Mouse (Mus musculus): ENCODE measurements around the gene Repin1.
A peak's percentile ranks its signal among the peaks of the same experiment; 100 is the strongest.

Repin1 gene

DNA sequence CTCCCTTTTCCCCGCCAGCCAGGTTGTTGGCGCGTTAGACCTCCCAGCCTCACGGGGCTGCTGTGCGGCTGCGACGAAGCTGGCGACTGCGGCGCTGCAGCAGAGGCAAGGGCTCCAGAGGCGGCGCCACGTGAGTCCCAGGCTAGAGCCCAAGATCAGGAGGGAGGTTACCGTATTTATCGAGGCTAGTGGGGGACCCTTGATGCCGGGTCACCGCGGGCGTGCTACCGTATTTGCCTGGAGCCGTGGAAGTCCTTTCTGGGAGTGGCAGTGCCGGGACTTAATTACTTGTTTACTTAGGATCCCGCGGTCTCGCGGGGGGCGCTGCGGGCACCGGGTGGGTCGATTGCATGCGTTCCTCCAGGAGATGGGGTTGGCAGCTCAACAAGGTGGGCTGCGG, 33.3 kb downstream of the Repin1 start:
- peak; percentile 82 for DNase-seq

DNA sequence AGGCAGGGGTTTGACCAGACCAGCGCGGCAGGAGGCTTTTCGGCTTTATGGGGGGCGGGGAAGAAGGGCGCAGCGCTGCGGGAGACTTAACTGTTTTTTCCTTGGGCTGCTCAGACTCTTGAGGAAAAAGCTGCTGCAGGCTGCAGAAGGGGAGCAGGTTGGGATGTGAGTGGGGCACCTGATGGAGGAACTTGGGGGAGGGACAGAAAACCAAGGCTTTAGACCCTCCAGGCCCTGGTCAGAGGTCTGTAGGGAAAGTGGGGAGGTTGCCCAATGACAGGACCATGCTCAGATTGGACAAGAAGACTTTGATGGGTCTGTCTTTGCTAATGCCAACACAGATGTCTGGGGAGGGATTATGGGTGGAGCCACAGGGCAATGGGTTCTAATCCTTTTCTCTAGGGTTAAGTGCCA, 33.8 kb downstream of the Repin1 start:
- DNase-seq = peak; percentile 44

- DNase-seq = peak; percentile 83
These were observed 34.7 kb downstream of the Repin1 start for GRCm38 (mm10) chr6:48628377-48628776.

DNA sequence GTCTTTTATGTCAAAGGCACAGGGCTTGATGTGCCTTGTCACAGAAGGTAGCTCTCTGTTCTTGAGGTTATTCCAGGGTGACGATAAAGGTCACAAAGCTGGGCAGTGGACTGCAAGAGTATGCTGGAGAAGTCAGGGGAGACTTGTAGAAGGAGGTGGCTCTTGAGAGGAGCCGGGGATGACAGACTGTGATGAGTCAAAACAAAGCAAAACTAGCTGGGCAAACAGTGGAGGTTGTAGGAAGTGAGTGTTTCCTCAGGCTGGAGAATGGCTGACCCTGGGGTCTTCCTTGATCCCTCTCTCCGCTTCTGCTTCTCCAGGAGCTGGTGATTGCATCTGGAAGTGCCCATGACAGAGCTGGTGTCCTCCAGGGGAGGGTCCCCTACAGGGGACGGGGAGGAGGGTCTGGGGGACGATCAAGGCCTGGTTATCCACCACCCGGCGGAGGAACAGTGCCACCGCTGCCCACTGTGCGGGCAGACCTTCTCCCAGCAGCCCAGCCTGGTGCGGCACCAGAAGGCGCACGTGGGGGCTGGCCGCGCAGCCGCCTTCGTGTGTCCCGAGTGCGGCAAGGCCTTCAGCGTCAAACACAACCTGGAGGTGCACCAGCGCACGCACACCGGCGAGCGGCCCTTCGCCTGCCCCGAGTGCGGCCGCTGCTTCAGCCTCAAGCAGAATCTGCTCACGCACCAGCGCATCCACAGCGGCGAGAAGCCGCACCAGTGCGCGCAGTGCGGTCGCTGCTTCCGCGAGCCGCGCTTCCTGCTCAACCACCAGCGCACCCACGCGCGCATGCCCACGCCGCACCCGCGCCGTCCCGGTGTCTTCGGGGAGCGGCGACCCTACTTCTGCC, 35.4 kb downstream of the Repin1 start:
- DNase-seq = peak; percentile 55

GRCm38 (mm10) chr6:48629661-48630034, 36.0 kb downstream of the Repin1 start:
- peak; percentile 76 for DNase-seq

- no peak for DNase-seq
These were observed 37.1 kb downstream of the Repin1 start for GRCm38 (mm10) chr6:48630831-48631230.

DNA sequence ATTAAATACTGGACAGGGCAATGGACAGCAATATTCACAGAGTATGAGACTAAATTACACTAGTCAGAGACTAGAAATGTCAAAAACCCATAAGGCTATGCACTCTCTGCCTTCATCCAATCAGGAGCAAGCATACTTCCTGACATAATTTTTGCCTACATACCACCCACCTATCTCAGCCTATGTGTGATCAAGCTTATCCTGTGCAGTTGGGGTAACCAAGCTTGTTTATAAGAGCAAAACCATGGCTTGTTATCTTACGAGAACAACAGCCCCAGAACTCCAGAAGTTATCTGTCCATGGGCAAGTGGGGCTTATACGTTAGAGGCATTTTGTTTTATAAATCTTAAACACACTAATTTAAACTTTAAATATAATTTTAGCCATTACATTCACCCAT, 41.4 kb downstream of the Repin1 start:
- DNase-seq = no peak

DNA sequence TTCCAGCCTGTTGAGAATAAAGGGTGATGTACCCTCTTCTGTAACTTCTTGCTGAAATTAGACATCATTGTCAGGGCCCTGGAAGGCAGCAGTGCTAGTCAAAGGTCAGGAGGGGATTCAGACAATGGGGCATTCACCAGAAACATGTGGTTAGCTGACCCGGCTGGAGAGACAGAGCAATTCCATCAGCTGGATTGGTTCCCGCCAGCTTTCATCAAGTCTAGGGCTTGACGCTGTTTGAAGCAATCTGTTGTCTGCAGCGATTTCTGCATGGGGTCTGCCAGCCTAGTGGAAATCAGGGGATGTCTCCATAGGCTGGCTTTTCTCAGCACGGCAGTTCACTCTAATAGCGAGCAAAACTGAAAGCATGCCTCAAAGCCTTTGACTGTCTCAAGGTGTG, 42.8 kb downstream of the Repin1 start:
- DNase-seq = no peak

DNA sequence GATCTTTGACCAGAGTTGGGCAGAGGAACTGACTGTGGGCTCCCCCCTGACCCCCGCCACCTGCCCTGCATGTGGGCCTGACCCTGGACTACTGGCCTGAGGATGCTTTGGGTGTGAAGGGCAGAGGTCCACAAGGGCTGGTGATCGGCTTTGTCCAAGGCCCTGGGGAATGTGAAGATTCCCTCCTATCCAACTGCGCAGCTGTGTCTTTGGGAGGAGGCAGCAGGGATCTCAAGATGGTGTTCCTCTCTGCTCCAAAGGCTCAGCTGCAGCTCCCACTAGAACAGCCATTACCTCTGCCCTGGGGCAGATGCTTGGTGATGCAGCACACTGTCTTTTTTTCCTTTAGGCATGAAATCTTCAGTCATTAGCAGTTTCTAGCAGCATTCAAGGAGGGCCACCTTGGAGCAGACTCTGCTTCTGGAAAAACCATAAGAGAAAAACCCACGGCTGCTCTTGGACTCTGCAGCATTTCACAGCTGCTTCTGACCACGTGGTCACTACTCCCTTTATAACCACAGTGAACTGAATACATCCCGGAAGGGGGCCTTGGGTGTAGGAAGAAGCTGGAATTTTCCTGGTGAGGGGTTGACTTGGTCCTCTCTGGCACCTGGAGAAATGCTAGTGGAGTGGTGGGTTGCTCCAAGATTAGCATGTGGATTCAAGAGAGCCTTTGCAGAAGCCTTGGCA, 44.3 kb downstream of the Repin1 start:
- DNase-seq = no peak

GRCm38 (mm10) chr6:48638553-48638952, 44.9 kb downstream of the Repin1 start:
- no peak for DNase-seq

DNA sequence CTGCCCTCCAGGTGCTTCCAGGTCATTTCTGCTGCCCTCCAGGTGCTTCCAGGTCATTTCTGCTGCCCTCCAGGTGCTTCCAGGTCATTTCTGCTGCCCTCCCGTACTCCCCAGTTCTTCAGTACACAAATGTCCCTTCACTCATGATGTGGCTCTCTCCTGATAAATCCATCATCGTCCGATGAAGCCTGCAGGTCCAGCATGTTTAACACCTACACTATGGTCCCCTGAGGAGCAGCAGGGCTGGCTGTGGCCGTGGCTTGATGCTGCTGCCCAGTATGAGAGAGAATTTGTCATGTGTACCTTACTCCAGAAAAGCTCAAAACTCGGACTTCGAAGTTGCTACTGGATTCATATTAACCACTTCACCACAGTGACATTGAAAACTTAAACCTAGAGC, 47.7 kb downstream of the Repin1 start:
- no peak for DNase-seq

DNA sequence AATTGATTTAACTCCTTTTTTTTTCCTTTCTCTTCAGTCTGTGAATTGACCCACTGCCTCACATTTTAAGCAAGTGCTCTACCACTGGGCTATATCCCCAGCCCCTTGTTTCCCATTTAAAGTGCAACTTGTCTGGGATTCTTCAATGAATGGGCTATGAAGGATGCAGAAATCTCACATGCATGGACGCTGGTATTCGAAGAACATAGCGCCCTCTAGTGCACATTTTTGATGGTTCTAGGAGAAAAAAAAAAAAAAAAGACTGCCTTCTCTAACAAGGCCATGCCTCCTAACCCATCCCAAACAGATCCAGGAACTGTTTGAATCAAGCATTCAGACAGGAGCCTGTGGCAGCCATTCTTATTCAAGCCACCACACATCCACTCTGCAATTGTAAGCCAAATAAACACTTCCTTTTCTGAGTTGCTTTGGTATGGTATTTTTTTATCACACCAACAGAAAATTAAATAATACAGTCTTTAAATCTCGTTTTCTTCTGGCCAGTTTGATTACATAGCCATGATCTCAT, 49.1 kb downstream of the Repin1 start:
- peak; percentile 61 for DNase-seq

DNA sequence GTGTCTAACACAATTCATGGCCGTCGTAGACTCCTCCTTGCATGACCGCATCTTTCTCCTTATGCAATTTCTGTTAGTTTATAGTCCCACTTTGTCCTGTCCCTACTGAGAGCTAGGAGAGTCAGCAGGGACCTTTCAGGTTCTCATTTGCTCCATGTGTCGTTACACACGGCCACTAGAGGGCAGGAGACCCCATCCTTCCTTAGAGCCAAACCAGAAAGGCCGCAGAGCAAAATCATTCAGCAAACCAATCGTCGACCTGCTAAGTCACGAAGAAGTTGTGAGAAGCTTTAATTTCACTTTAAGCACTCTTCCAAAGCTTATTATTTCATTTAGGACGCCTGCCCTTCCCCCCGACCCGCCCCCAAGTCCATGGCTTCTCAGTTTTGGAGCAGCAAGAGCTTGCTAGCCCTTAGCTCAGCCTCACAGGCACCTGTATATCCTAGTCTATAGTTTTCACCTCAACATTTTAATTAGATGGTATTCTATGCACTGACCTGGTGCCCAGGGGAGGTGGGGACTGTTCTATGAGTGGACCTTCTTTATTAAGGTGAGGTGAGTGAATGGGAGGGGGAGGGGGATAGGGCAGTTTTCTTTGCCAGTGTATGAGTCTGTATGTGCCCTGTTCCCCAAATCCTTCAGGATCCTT, 52.1 kb downstream of the Repin1 start:
- DNase-seq = peak; percentile 83

GRCm38 (mm10) chr6:48646309-48646690, 52.6 kb downstream of the Repin1 start:
- DNase-seq = no peak

DNA sequence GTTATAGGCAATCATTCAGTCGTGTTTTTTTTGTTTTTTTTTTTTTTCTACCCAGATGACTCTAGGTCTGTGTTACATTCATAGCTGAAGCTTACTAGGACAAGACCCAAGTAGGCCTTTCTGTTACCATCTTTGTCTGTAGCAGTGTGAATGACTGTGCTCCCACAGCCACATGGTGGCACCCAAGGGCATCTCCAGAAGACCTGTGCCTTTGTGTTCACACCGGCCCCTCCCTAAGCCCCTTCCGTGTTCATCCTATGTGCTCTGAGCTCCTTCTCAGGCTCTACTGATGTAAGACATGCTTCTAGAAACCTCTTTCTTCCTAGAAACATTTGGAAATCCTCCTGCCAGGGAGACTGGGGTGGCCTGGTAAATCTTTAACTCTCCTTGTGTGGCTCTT, 53.3 kb downstream of the Repin1 start, which contains the start of gene Gimap8:
TSS of gene Gimap8 (plus strand) at position 240 of the 400 bp plus-strand sequence.
- peak; percentile 84 for DNase-seq

DNA sequence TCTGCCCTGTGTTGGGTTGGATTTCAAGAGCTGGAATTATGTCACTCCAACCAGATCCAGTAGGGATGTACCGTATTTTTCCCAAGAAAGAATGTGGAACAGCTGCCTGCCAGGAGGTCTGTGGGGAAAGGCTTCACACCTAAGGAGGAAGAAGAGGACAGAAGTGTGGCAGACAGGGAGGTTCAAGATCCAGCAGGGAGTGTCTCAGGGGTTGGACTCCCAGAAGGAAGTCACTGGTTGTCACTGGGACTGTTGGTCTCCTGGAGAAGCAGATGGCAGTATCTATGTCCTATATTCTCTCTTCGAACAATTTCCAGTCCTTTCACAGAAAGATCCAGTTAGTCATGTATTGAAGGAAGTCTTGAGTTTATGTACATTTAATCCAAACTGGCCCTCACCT, 53.9 kb downstream of the Repin1 start:
- DNase-seq = no peak

Measured in kidney, postnatal 14 days (tissue).